Mouse (Mus musculus): ENCODE data around the gene Tbc1d4.

GRCm38 (mm10) chr14:101504473-101505200, 104.4 kb downstream of the Tbc1d4 start:
- TF ChIP-seq REST (IDR thresholded peaks at IDR 0.05; ENCODE audit: insufficient read depth, insufficient read length), result no peak
- TF ChIP-seq POLR2A (IDR thresholded peaks at IDR 0.05; ENCODE audit: insufficient read length, low read depth), result no peak
- no peak for TF ChIP-seq TCF12 (IDR thresholded peaks at IDR 0.05; ENCODE audit: insufficient read depth, poor library complexity, severe bottlenecking)
- no peak for TF ChIP-seq MAX (IDR thresholded peaks at IDR 0.05; ENCODE audit: low read depth)
- TF ChIP-seq CEBPB (IDR thresholded peaks at IDR 0.05; ENCODE audit: insufficient read depth, poor library complexity, severe bottlenecking), result no peak
- no peak for TF ChIP-seq E2F4 (IDR thresholded peaks at IDR 0.05; ENCODE audit: insufficient read depth)
- no peak for TF ChIP-seq USF1 (IDR thresholded peaks at IDR 0.05; ENCODE audit: low read depth)
- no peak for TF ChIP-seq SRF (IDR thresholded peaks at IDR 0.05; ENCODE audit: control insufficient read depth, insufficient read length, low read depth)
- no peak for TF ChIP-seq TCF3 (IDR thresholded peaks at IDR 0.05; ENCODE audit: insufficient read length, low read depth)
- no peak for TF ChIP-seq MYOG (IDR thresholded peaks at IDR 0.05; ENCODE audit: control insufficient read depth in 1 of 3, insufficient read depth in 1 of 3, insufficient read length in 2 of 3, low read depth in 2 of 3)
- no peak for TF ChIP-seq MYOD1 (IDR thresholded peaks at IDR 0.05; ENCODE audit: control insufficient read depth in 1 of 3, insufficient read length in 2 of 3, low read depth in 2 of 3)
- no peak for TF ChIP-seq POLR2AphosphoS2 (IDR thresholded peaks at IDR 0.05; ENCODE audit: insufficient read length, low read depth)

Data from myocyte (in vitro differentiated cells).